In the genomic region with DNA sequence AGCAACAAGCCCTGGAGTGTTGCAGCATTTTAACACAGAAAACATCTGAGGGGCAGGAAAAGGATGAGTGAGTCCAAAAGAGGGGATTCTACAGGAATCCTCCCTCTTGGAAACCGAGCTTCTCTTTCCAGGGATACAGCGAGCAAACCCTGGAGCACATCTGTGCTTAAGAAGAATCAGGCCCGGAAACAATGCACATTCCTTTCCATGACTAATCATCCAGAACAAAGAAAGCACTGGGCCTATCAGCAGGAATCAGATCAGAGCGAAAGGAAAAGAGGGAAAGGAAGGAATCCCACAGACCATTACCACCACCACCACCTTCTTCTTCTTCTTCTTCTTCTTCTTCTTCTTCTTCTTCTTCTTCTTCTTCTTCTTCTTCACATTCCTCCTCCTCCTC, we compare ENCODE assay signal across 13 mouse cellular contexts. TPM values are rescaled to one million over a fixed set of nuclear protein-coding genes. Genes with fewer than 3 reads are reported as not detected.
DNase-seq lines count a peak whose midpoint lies in the region; ATAC-seq and TF ChIP-seq lines count a peak whose summit lies in the region.
"Had no signal": no experiment of that assay in that cellular context is flagged by ENCODE, and none has a peak within 500 bp of the region (broad histone marks: within the 10 kb centered on the region; RNA-seq: fewer than 3 reads in every experiment).

No protein-coding gene starts in this region.

- peak; percentile 62 for DNase-seq in embryo, embryonic 10 days (ENCODE audit: low spot score)
- no peak for DNase-seq in embryo, embryonic 9.5 days (ENCODE audit: extremely low spot score)
- peak; percentile 38 for DNase-seq in kidney, adult 9 months
- DNase-seq in kidney, postnatal 10 days = no peak
- no peak for DNase-seq in stomach, postnatal 0 days (ENCODE audit: low spot score)
- DNase-seq in cerebellum, adult 9-10 months = no peak
- DNase-seq in spleen, adult 18-20 months = no peak
- DNase-seq: adrenal gland, adult 2 months; gastrocnemius, postnatal 36 days had no signal

- H3K36me3 ChIP-seq in stomach, embryonic 15.5 days = no peaks in the 10 kb centered on the region
- H3K36me3 ChIP-seq in stomach, postnatal 0 days (ENCODE audit: control insufficient read depth, insufficient read depth, low read length) = no peaks in the 10 kb centered on the region
- H3K36me3 ChIP-seq: forebrain, embryonic 15.5 days; limb, embryonic 13.5 days; neural tube, embryonic 12.5 days had no signal

- H3K27me3 ChIP-seq in stomach, embryonic 15.5 days (replicated peaks) = no peaks in the 10 kb centered on the region
- no peaks in the 10 kb centered on the region for H3K27me3 ChIP-seq in stomach, postnatal 0 days (ENCODE audit: control insufficient read depth, insufficient read depth, low read length)
- H3K27me3 ChIP-seq: forebrain, embryonic 15.5 days; limb, embryonic 13.5 days; neural tube, embryonic 12.5 days had no signal

- H3K27ac ChIP-seq in stomach, embryonic 15.5 days = 0 out of 2 replicates have a peak overlapping the region, but pooled peaks have one; percentile 7
- no peak overlapping the region for H3K27ac ChIP-seq in stomach, postnatal 0 days (replicated peaks)
- H3K27ac ChIP-seq: forebrain, embryonic 15.5 days; limb, embryonic 13.5 days; neural tube, embryonic 12.5 days had no signal

- no peak for TF ChIP-seq CTCF in stomach, postnatal 0 days (IDR thresholded peaks at IDR 0.05; ENCODE audit: low read depth)

- no peak overlapping the region for H3K4me2 ChIP-seq in stomach, embryonic 15.5 days
- H3K4me2 ChIP-seq in stomach, postnatal 0 days (replicated peaks; ENCODE audit: low read depth) = no peak overlapping the region
- H3K4me2 ChIP-seq: forebrain, embryonic 15.5 days; limb, embryonic 13.5 days; neural tube, embryonic 12.5 days had no signal

- no peak for ATAC-seq in stomach, embryonic 15.5 days (ENCODE audit: insufficient read depth, low FRiP score, low read depth)
- no peak for ATAC-seq in stomach, postnatal 0 days (ENCODE audit: low FRiP score, low TSS enrichment)
- ATAC-seq: forebrain, embryonic 15.5 days had no signal

- TF ChIP-seq EP300 in stomach, postnatal 0 days (optimal IDR thresholded peaks at IDR 0.05) = no peak

- 47% methylated on average over 4 of the region's 4 CpGs for WGBS in stomach, embryonic 15.5 days
- WGBS in stomach, postnatal 0 days = 28% methylated on average over 4 of the region's 4 CpGs

- H3K9ac ChIP-seq in stomach, embryonic 15.5 days = no peak overlapping the region
- H3K9ac ChIP-seq in stomach, postnatal 0 days (ENCODE audit: low read length) = no peak overlapping the region
- H3K9ac ChIP-seq: forebrain, embryonic 15.5 days; limb, embryonic 13.5 days; neural tube, embryonic 12.5 days had no signal

- H3K4me3 ChIP-seq in stomach, embryonic 15.5 days (replicated peaks) = no peak overlapping the region
- H3K4me3 ChIP-seq in stomach, postnatal 0 days (ENCODE audit: low read depth, low read length) = no peak overlapping the region
- H3K4me3 ChIP-seq: forebrain, embryonic 15.5 days; limb, embryonic 13.5 days; neural tube, embryonic 12.5 days had no signal

- no peaks in the 10 kb centered on the region for H3K9me3 ChIP-seq in stomach, embryonic 15.5 days
- no peaks in the 10 kb centered on the region for H3K9me3 ChIP-seq in stomach, postnatal 0 days (ENCODE audit: control insufficient read depth, low read length)
- H3K9me3 ChIP-seq: forebrain, embryonic 15.5 days; limb, embryonic 13.5 days; neural tube, embryonic 12.5 days had no signal

- no peaks in the 10 kb centered on the region for H3K4me1 ChIP-seq in stomach, embryonic 15.5 days
- no peaks in the 10 kb centered on the region for H3K4me1 ChIP-seq in stomach, postnatal 0 days (replicated peaks; ENCODE audit: control insufficient read depth, insufficient read depth)
- H3K4me1 ChIP-seq: neural tube, embryonic 12.5 days had no signal

RNA-seq across cellular contexts. Expression of gene Zfp366, which starts 33.4 kb away (rescaled TPM):
- 0.57 and 0.68 TPM in 2 replicates for polyA plus RNA-seq in stomach, embryonic 15.5 days (2015; fragmentation: Nextera tagmentation; extraction: Ambion mirVana)
- 0.25 and 0.33 TPM in 2 replicates for polyA plus RNA-seq in stomach, postnatal 0 days (2015; fragmentation: Nextera tagmentation; extraction: Ambion mirVana)

Comparison
In these comparisons a context has a peak if more than half of its experiments do, and no peak if none do; other contexts are left out.
1. DNase-seq: peak in embryo, embryonic 10 days (single experiment) and kidney, adult 9 months (single experiment); none in embryo, embryonic 9.5 days (single experiment), kidney, postnatal 10 days (single experiment), stomach, postnatal 0 days (single experiment), cerebellum, adult 9-10 months (single experiment) and spleen, adult 18-20 months (0 of 2).